Mouse (Mus musculus): Measurements from ENCODE around the gene Gse1. TPM values are rescaled to one million over a fixed set of nuclear protein-coding genes. Genes with fewer than 3 reads are reported as not detected.

Gene Gse1
- total and polyA plus RNA-seq, 2 experiments from 2014 or later: 15.9 to 48.2 TPM

DNA sequence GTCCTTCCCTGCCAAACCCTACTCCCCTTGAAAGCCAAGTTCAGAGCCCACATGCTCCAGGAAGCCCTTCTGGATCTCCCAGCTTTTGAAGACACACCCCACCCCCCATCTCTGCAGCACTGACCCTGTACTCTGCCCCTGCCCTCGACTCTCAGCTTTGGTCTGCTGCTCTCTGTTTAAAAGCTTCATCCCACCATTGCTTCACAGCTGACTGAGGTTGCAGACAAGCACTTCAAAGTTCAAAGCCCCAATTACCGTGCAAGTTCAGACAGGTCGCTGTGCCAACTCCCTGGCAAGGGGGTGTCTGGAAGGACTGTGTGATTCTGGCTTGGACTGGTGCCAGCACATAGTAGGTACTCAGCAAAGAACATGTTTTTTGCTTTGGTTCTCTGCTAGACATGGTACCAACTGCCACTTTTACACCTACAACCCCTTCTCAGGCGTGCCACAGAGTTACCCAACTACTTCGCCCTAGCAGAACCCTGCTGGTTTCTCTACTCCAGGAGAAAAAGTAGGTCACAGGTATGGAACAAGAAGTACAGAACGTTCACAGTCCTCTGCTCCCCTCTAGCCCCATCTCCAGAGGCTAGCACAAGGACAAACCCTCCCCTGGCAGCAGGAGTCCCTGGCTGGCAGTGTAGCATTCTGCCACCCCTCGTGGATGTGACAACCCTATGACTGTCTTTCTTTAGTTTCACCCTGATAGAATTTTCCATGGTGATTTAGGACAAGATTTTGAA lies 123.2 kb downstream of the Gse1 start:
- 58% methylated on average over 7 of the region's 7 CpGs for WGBS
- H3K4me1 ChIP-seq (ENCODE audit: insufficient read depth): peaks cover 9% of the 10 kb centered on the region; the same call in 1 of the 2 replicates
- no peak overlapping the region for H3K4me3 ChIP-seq (ENCODE audit: low read depth, low read length)
- H3K27ac ChIP-seq (ENCODE audit: low read depth, low read length): no peak overlapping the region
- no peak overlapping the region for H3K9ac ChIP-seq
- no peaks in the 10 kb centered on the region for H3K27me3 ChIP-seq (ENCODE audit: insufficient read depth, low read length)
- H3K36me3 ChIP-seq (ENCODE audit: insufficient read depth): no peaks in the 10 kb centered on the region
- no peak for DNase-seq
- ATAC-seq: no peak
- H3K9me3 ChIP-seq (ENCODE audit: low read length): no peaks in the 10 kb centered on the region
- no peak for TF ChIP-seq CTCF (IDR thresholded peaks at IDR 0.05; ENCODE audit: low read depth)
- H3K4me2 ChIP-seq (ENCODE audit: low read depth): no peak overlapping the region

GRCm38 (mm10) chr8:120352096-120352495 lies 123.8 kb downstream of the Gse1 start:
- no peaks in the 10 kb centered on the region for H3K27me3 ChIP-seq (ENCODE audit: insufficient read depth, low read length)
- ATAC-seq: no peak
- TF ChIP-seq CTCF (IDR thresholded peaks at IDR 0.05; ENCODE audit: low read depth): no peak
- H3K27ac ChIP-seq (ENCODE audit: low read depth, low read length): no peak overlapping the region
- H3K4me3 ChIP-seq (ENCODE audit: low read depth, low read length): no peak overlapping the region
- peaks cover 8% of the 10 kb centered on the region; the same call in 1 of the 2 replicates for H3K4me1 ChIP-seq (ENCODE audit: insufficient read depth)
- no peak for DNase-seq
- H3K4me2 ChIP-seq (ENCODE audit: low read depth): no peak overlapping the region
- H3K9ac ChIP-seq: no peak overlapping the region
- no peaks in the 10 kb centered on the region for H3K36me3 ChIP-seq (ENCODE audit: insufficient read depth)
- WGBS: 72% methylated on average over 10 of the region's 10 CpGs
- no peaks in the 10 kb centered on the region for H3K9me3 ChIP-seq (ENCODE audit: low read length)

DNA sequence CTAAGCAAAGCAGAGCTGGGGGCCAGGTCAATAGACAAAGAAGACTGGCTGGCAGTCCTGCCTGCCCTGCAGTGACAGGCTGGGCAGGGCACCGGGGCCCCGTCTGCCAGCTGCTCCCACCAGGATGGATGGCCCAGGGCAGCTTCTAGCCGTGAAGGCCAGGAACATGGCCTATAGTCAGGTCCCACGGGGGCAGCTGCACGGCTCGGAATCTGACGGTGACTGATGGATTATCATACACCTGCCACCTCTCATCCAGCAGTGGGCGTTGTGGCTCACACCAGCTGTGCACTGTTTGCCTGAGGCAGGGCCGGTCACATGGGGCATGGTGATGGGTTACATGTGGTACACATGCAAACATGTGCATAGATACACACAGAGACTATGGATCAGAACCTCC lies 127.8 kb downstream of the Gse1 start:
- no peak for ATAC-seq

GRCm38 (mm10) chr8:120357504-120357903 lies 129.2 kb downstream of the Gse1 start:
- no peak overlapping the region for H3K9ac ChIP-seq
- H3K27me3 ChIP-seq (ENCODE audit: insufficient read depth, low read length): no peaks in the 10 kb centered on the region
- H3K9me3 ChIP-seq (ENCODE audit: low read length): no peaks in the 10 kb centered on the region
- no peak for DNase-seq
- no peak overlapping the region for H3K27ac ChIP-seq (ENCODE audit: low read depth, low read length)
- H3K4me1 ChIP-seq (ENCODE audit: insufficient read depth): no peaks in the 10 kb centered on the region
- H3K4me3 ChIP-seq (ENCODE audit: low read depth, low read length): no peak overlapping the region
- TF ChIP-seq CTCF (IDR thresholded peaks at IDR 0.05; ENCODE audit: low read depth): no peak
- WGBS: 73% methylated on average over 6 of the region's 6 CpGs
- H3K4me2 ChIP-seq (ENCODE audit: low read depth): no peak overlapping the region
- no peaks in the 10 kb centered on the region for H3K36me3 ChIP-seq (ENCODE audit: insufficient read depth)
- no peak for ATAC-seq

More for the DNA sequence above, 127.8 kb downstream of the Gse1 start:
- Histone ChIP-seq H3K9ac (no peak overlapping the region), H3K36me3 (ENCODE audit: insufficient read depth) (no peaks in the 10 kb centered on the region), H3K4me2 (ENCODE audit: low read depth) (no peak overlapping the region), H3K9me3 (ENCODE audit: low read length) (no peaks in the 10 kb centered on the region), H3K4me1 (ENCODE audit: insufficient read depth) (no peaks in the 10 kb centered on the region), H3K27me3 (ENCODE audit: insufficient read depth, low read length) (no peaks in the 10 kb centered on the region), H3K27ac (ENCODE audit: low read depth, low read length) (no peak overlapping the region), H3K4me3 (ENCODE audit: low read depth, low read length) (no peak overlapping the region)
- WGBS: 76% methylated on average over 9 of the region's 9 CpGs
- TF ChIP-seq CTCF (IDR thresholded peaks at IDR 0.05; ENCODE audit: low read depth): no peak
- DNase-seq: no peak

GRCm38 (mm10) chr8:120361301-120361700 lies 133.0 kb downstream of the Gse1 start:
- H3K4me2 ChIP-seq (ENCODE audit: low read depth): no peak overlapping the region
- no peaks in the 10 kb centered on the region for H3K27me3 ChIP-seq (ENCODE audit: insufficient read depth, low read length)
- no peak for TF ChIP-seq CTCF (IDR thresholded peaks at IDR 0.05; ENCODE audit: low read depth)
- no peaks in the 10 kb centered on the region for H3K9me3 ChIP-seq (ENCODE audit: low read length)
- 46% methylated on average over 8 of the region's 8 CpGs for WGBS
- no peak overlapping the region for H3K4me3 ChIP-seq (ENCODE audit: low read depth, low read length)
- no peak overlapping the region for H3K27ac ChIP-seq (ENCODE audit: low read depth, low read length)
- ATAC-seq (peak; percentile 60), DNase-seq (no peak)
- no peak overlapping the region for H3K9ac ChIP-seq
- H3K4me1 ChIP-seq (ENCODE audit: insufficient read depth): no peaks in the 10 kb centered on the region
- no peaks in the 10 kb centered on the region for H3K36me3 ChIP-seq (ENCODE audit: insufficient read depth)

DNA sequence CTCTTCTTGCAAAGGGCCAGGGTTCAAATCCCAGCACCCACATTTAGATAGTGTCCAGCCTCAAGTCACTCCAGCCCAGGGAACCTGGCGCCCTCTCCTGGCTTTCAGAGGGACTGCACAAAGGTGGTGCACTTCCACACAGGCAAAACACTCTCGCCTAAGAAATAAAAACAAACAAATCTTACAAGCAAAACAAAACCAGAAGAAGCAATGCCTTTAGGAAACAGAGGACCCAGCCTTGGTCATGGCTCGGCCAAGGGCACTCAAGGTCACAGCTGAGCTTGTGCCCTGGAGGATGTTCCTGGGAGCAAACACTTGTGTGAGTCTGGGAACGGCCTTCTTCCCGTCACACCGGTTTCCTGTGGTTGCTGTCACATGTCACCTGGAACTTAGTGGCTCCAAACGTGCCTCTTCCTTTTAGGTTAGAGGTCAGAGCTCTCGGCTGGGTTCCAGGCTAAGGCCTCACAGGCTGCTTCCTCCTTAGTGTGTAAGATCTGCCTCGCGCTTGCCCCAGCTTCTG lies 135.4 kb downstream of the Gse1 start:
- 73% methylated on average over 10 of the region's 10 CpGs for WGBS
- Histone ChIP-seq H3K9ac (no peak overlapping the region), H3K36me3 (ENCODE audit: insufficient read depth) (no peaks in the 10 kb centered on the region), H3K27me3 (ENCODE audit: insufficient read depth, low read length) (no peaks in the 10 kb centered on the region), H3K27ac (ENCODE audit: low read depth, low read length) (no peak overlapping the region), H3K4me1 (ENCODE audit: insufficient read depth) (no peaks in the 10 kb centered on the region), H3K4me3 (ENCODE audit: low read depth, low read length) (no peak overlapping the region), H3K4me2 (ENCODE audit: low read depth) (no peak overlapping the region), H3K9me3 (ENCODE audit: low read length) (no peaks in the 10 kb centered on the region)
- ATAC-seq (no peak), DNase-seq (no peak)
- TF ChIP-seq CTCF (IDR thresholded peaks at IDR 0.05; ENCODE audit: low read depth): peak; percentile 55

GRCm38 (mm10) chr8:120364093-120364725 lies 136.0 kb downstream of the Gse1 start:
- no peak for ATAC-seq
- WGBS: 51% methylated on average over 7 of the region's 7 CpGs
- no peak overlapping the region for H3K9ac ChIP-seq

More at GRCm38 (mm10) chr8:120364093-120364725, 136.0 kb downstream of the Gse1 start:
- no peaks in the 10 kb centered on the region for H3K27me3 ChIP-seq (ENCODE audit: insufficient read depth, low read length)
- no peak overlapping the region for H3K4me3 ChIP-seq (ENCODE audit: low read depth, low read length)
- no peak for DNase-seq
- no peaks in the 10 kb centered on the region for H3K4me1 ChIP-seq (ENCODE audit: insufficient read depth)
- H3K27ac ChIP-seq (ENCODE audit: low read depth, low read length): no peak overlapping the region
- TF ChIP-seq CTCF (IDR thresholded peaks at IDR 0.05; ENCODE audit: low read depth): peak; percentile 41
- H3K4me2 ChIP-seq (ENCODE audit: low read depth): no peak overlapping the region
- H3K36me3 ChIP-seq (ENCODE audit: insufficient read depth): no peaks in the 10 kb centered on the region
- H3K9me3 ChIP-seq (ENCODE audit: low read length): no peaks in the 10 kb centered on the region
